Mouse (Mus musculus) heart, embryonic 11.5 days (tissue): ENCODE data around the gene AL732309.1. TPM values are rescaled to one million over a fixed set of nuclear protein-coding genes. Genes with fewer than 3 reads are reported as not detected.
A peak's percentile ranks its signal among the peaks of the same experiment; 100 is the strongest.

Experiments used
- ATAC-seq: fragments of 200-750 bp; cut with Nextera tagmentation; replicated peaks from 2 replicates; pipeline ENCODE4 v1.8.0; 2017; ENCODE audit warnings: moderate library complexity; ENCODE audit not compliant: insufficient number of reproducible peaks, low FRiP score, low TSS enrichment
- H3K27ac ChIP-seq: fragments of 300-500 bp; sonication (generic); 2 replicates; pipeline ENCODE4 v1.5.1; 2014; ENCODE audit warnings: mild to moderate bottlenecking, low read depth, low read length
- H3K27me3 ChIP-seq: fragments of 300-500 bp; sonication (generic); 2 replicates; pipeline ENCODE4 v1.6.1; 2014; ENCODE audit warnings: mild to moderate bottlenecking, low read length, mixed read lengths; ENCODE audit not compliant: control insufficient read depth, insufficient read depth
- H3K36me3 ChIP-seq: fragments of 300-500 bp; sonication (generic); 2 replicates; pipeline ENCODE4 v1.6.1; 2014; ENCODE audit warnings: mild to moderate bottlenecking, low read length, moderate library complexity, mixed read lengths; ENCODE audit not compliant: control insufficient read depth, insufficient read depth
- H3K4me1 ChIP-seq: fragments of 300-500 bp; sonication (generic); 2 replicates; pipeline ENCODE4 v1.6.1; 2014; ENCODE audit warnings: low read length; ENCODE audit not compliant: control insufficient read depth, insufficient read depth
- H3K4me2 ChIP-seq: fragments of 300-500 bp; sonication (generic); 2 replicates; pipeline ENCODE4 v1.6.1; 2014; ENCODE audit warnings: mild to moderate bottlenecking, moderate library complexity
- H3K4me3 ChIP-seq: fragments of 300-500 bp; sonication (generic); 2 replicates; pipeline ENCODE4 v1.5.1; 2014; ENCODE audit warnings: low read depth, low read length
- H3K9ac ChIP-seq: fragments of 300-500 bp; sonication (generic); 2 replicates; pipeline ENCODE4 v1.6.1; 2014; ENCODE audit warnings: mild to moderate bottlenecking, low read depth, low read length, moderate library complexity
- H3K9me3 ChIP-seq: fragments of 300-500 bp; sonication (generic); replicated peaks from 2 replicates; pipeline ENCODE4 v1.6.1; 2016; ENCODE audit warnings: low read length; ENCODE audit not compliant: control insufficient read depth
- WGBS: fragments of 180-500 bp; shearing (Covaris S2); extraction: QIAGEN DNeasy Blood & Tissue Kit; methylation state at CpG from one replicate; pipeline ENCODE4 v1.1.7; 2014; ENCODE audit not compliant: insufficient replicate concordance; 5-methylcytosine and 5-hydroxymethylcytosine counted together
- polyA plus RNA-seq: library from polyadenylated mRNA; unstranded; fragments of >200 nt; fragmentation: Nextera tagmentation; extraction: Ambion mirVana; gene quantifications from 2 replicates; pipeline ENCODE4 v1.2.1, GENCODE M21; 2014

AL732309.1 gene
- polyA plus RNA-seq, 1 experiment from 2014 or later, result 2.5 TPM

- ATAC-seq, result no peak
- peak overlapping the region; percentile 82 for H3K4me3 ChIP-seq
These were observed 26.3 kb upstream of the AL732309.1 start for GRCm38 (mm10) chr2:25273010-25273409.

GRCm38 (mm10) chr2:25272515-25272914, 25.9 kb upstream of the AL732309.1 start:
- Histone ChIP-seq H3K4me3 (peak overlapping the region; percentile 82), H3K27me3 (no peaks in the 10 kb centered on the region), H3K36me3 (peaks cover 27% of the 10 kb centered on the region), H3K9me3 (no peaks in the 10 kb centered on the region), H3K9ac (peak overlapping the region; percentile 94), H3K27ac (no peak overlapping the region), H3K4me2 (peak overlapping the region; percentile 93), H3K4me1 (peaks cover 16% of the 10 kb centered on the region)
- peak; percentile 21; the same call in 1 of the 2 replicates for ATAC-seq
- 1% methylated on average over 29 of the region's 29 CpGs for WGBS

More at GRCm38 (mm10) chr2:25273010-25273409, 26.3 kb upstream of the AL732309.1 start:
- no peak overlapping the region for H3K27ac ChIP-seq
- peaks cover 30% of the 10 kb centered on the region for H3K36me3 ChIP-seq
- 27% methylated on average over 16 of the region's 16 CpGs for WGBS
- H3K9me3 ChIP-seq, result no peaks in the 10 kb centered on the region
- H3K27me3 ChIP-seq, result no peaks in the 10 kb centered on the region
- peaks cover 16% of the 10 kb centered on the region for H3K4me1 ChIP-seq
- H3K4me2 ChIP-seq, result peak overlapping the region; percentile 93
- peak overlapping the region; percentile 94 for H3K9ac ChIP-seq

- H3K4me2 ChIP-seq, result peak within 1 kb of the TSS; percentile 93
- no peaks in the 10 kb centered on the region for H3K9me3 ChIP-seq
- peaks cover 22% of the 10 kb centered on the region for H3K36me3 ChIP-seq
- WGBS, result 0% methylated on average over 55 of the region's 55 CpGs
- H3K9ac ChIP-seq, result peak within 1 kb of the TSS; percentile 94
- H3K27me3 ChIP-seq, result no peaks in the 10 kb centered on the region
- peak; percentile 96 for ATAC-seq
- peak within 1 kb of the TSS; percentile 82 for H3K4me3 ChIP-seq
- H3K4me1 ChIP-seq, result peaks cover 18% of the 10 kb centered on the region
- peak within 1 kb of the TSS; percentile 70 for H3K27ac ChIP-seq
These were observed 25.3 kb upstream of the AL732309.1 start, which contains the start of the genes Ssna1 and Anapc2 for GRCm38 (mm10) chr2:25271827-25272511. Gene Ssna1, minus strand, starts transcription at chr2:25272438. Gene Anapc2, plus strand, starts transcription at chr2:25272478.

GRCm38 (mm10) chr2:25267746-25268309, 21.2 kb upstream of the AL732309.1 start:
- peaks cover 8% of the 10 kb centered on the region; the same call in 1 of the 2 replicates for H3K36me3 ChIP-seq
- H3K4me1 ChIP-seq, result peaks cover 36% of the 10 kb centered on the region
- ATAC-seq, result no peak
- no peak overlapping the region for H3K4me2 ChIP-seq
- H3K4me3 ChIP-seq, result no peak overlapping the region
- H3K27ac ChIP-seq, result no peak overlapping the region
- WGBS, result 65% methylated on average over 4 of the region's 4 CpGs
- H3K27me3 ChIP-seq, result peaks cover 16% of the 10 kb centered on the region
- no peaks in the 10 kb centered on the region for H3K9me3 ChIP-seq
- H3K9ac ChIP-seq, result no peak overlapping the region

GRCm38 (mm10) chr2:25267241-25267640, 20.6 kb upstream of the AL732309.1 start:
- H3K36me3 ChIP-seq, result peaks cover 8% of the 10 kb centered on the region; the same call in 1 of the 2 replicates
- ATAC-seq, result no peak
- H3K9ac ChIP-seq, result no peak overlapping the region
- no peaks in the 10 kb centered on the region for H3K9me3 ChIP-seq
- no peak overlapping the region for H3K27ac ChIP-seq
- peaks cover 36% of the 10 kb centered on the region for H3K4me1 ChIP-seq
- no peak overlapping the region for H3K4me2 ChIP-seq
- H3K4me3 ChIP-seq, result no peak overlapping the region
- peaks cover 16% of the 10 kb centered on the region for H3K27me3 ChIP-seq

- Histone ChIP-seq H3K4me2 (no peak overlapping the region; the same call in 1 of the 2 replicates), H3K9ac (no peak overlapping the region), H3K27ac (no peak overlapping the region), H3K36me3 (peaks cover 8% of the 10 kb centered on the region; the same call in 1 of the 2 replicates), H3K27me3 (peaks cover 16% of the 10 kb centered on the region), H3K4me3 (no peak overlapping the region), H3K4me1 (peaks cover 36% of the 10 kb centered on the region), H3K9me3 (no peaks in the 10 kb centered on the region)
- WGBS, result 58% methylated on average over 2 of the region's 2 CpGs
- ATAC-seq, result no peak
These were observed 20.1 kb upstream of the AL732309.1 start for GRCm38 (mm10) chr2:25266720-25267119.

GRCm38 (mm10) chr2:25265897-25266656, 19.4 kb upstream of the AL732309.1 start:
- H3K9me3 ChIP-seq, result no peaks in the 10 kb centered on the region
- H3K4me3 ChIP-seq, result no peak overlapping the region; the same call in 1 of the 2 replicates
- no peak for ATAC-seq
- H3K9ac ChIP-seq, result peak overlapping the region; percentile 56; the same call in 1 of the 2 replicates
- 66% methylated on average over 6 of the region's 6 CpGs for WGBS
- H3K27me3 ChIP-seq, result peaks cover 16% of the 10 kb centered on the region
- no peak overlapping the region for H3K27ac ChIP-seq
- H3K36me3 ChIP-seq, result peaks cover 8% of the 10 kb centered on the region; the same call in 1 of the 2 replicates
- peak overlapping the region; percentile 12 for H3K4me2 ChIP-seq
- peaks cover 31% of the 10 kb centered on the region for H3K4me1 ChIP-seq

GRCm38 (mm10) chr2:25264851-25265250, 18.2 kb upstream of the AL732309.1 start:
- peaks cover 16% of the 10 kb centered on the region for H3K27me3 ChIP-seq
- WGBS, result 69% methylated on average over 3 of the region's 3 CpGs
- H3K36me3 ChIP-seq, result peaks cover 8% of the 10 kb centered on the region; the same call in 1 of the 2 replicates
- H3K27ac ChIP-seq, result no peak overlapping the region
- peak overlapping the region; percentile 19; the same call in 1 of the 2 replicates for H3K4me2 ChIP-seq
- no peak overlapping the region for H3K9ac ChIP-seq
- no peak for ATAC-seq
- no peaks in the 10 kb centered on the region for H3K9me3 ChIP-seq
- H3K4me3 ChIP-seq, result no peak overlapping the region
- peaks cover 29% of the 10 kb centered on the region for H3K4me1 ChIP-seq
